In the genomic region with DNA sequence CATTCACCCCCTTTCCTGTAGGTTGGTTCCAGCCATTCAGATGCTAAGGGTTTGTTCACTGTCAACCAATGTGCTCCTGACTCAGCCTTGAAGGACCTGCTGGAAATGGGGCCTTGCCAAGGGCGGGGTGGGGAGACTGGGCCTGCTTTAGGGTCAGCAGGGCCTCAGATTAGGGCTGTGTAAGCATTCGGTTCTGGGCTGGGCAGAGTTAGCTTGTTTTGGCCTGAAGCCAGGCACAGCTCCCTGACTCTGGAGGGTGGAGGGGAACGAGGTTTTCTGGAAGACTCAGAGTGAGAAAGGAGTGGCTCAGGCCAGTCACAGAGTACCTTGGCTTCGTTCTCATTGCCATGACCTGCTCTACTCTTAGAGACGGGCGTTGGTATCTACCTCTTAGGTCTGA, we compare ENCODE assay signal across 9 mouse cellular contexts. TPM values are rescaled to one million over a fixed set of nuclear protein-coding genes. Genes with fewer than 3 reads are reported as not detected.
DNase-seq lines count a peak whose midpoint lies in the region; ATAC-seq and TF ChIP-seq lines count a peak whose summit lies in the region.
"Had no signal": no experiment of that assay in that cellular context is flagged by ENCODE, and none has a peak within 500 bp of the region (broad histone marks: within the 10 kb centered on the region; RNA-seq: fewer than 3 reads in every experiment).

No protein-coding gene starts in this region.

- H3K27ac ChIP-seq in hindbrain, embryonic 13.5 days, result no peak overlapping the region
- no peak overlapping the region for H3K27ac ChIP-seq in hindbrain, postnatal 0 days
- H3K27ac ChIP-seq: liver, embryonic 15.5 days had no signal

- intact Hi-C loops in heart, postnatal 10 days (cut with DNase I), result no loop called here

- ATAC-seq in hindbrain, embryonic 13.5 days (ENCODE audit: low FRiP score), result peak; percentile 15; the same call in 1 of the 2 replicates
- no peak for ATAC-seq in hindbrain, postnatal 0 days

- WGBS in hindbrain, embryonic 13.5 days, result 63% methylated on average over 6 of the region's 6 CpGs
- 49% methylated on average over 6 of the region's 6 CpGs for WGBS in hindbrain, postnatal 0 days

- H3K4me3 ChIP-seq in hindbrain, embryonic 13.5 days, result no peak overlapping the region
- no peak overlapping the region for H3K4me3 ChIP-seq in hindbrain, postnatal 0 days (ENCODE audit: low read length)
- H3K4me3 ChIP-seq: liver, embryonic 15.5 days had no signal

- H3K9me3 ChIP-seq in hindbrain, embryonic 13.5 days, result no peaks in the 10 kb centered on the region
- H3K9me3 ChIP-seq in hindbrain, postnatal 0 days (ENCODE audit: low read length), result no peaks in the 10 kb centered on the region
- H3K9me3 ChIP-seq: liver, embryonic 15.5 days had no signal

- H3K36me3 ChIP-seq in hindbrain, embryonic 13.5 days, result peaks cover 70% of the 10 kb centered on the region
- H3K36me3 ChIP-seq in hindbrain, postnatal 0 days (ENCODE audit: insufficient read depth, low read length), result peaks cover 39% of the 10 kb centered on the region
- H3K36me3 ChIP-seq: liver, embryonic 15.5 days had no signal

- DNase-seq in hindbrain, postnatal 0 days (ENCODE audit: low spot score), result no peak
- peak; percentile 9 for DNase-seq in adrenal gland, postnatal 14 days
- DNase-seq in heart, postnatal 10 days, result peak; percentile 47 to 48
- peak; percentile 43 for DNase-seq in lung, postnatal 10 days
- no peak for DNase-seq in left cerebral cortex, adult 8-10 months (ENCODE audit: low spot score in 2 of 2)
- no peak for DNase-seq in left cerebral cortex, adult 18-20 months (ENCODE audit: low spot score in 2 of 2)
- no peak for DNase-seq in layer of hippocampus, postnatal 10 days (ENCODE audit: low spot score in 2 of 2)

- H3K9ac ChIP-seq in hindbrain, embryonic 13.5 days, result no peak overlapping the region
- H3K9ac ChIP-seq in hindbrain, postnatal 0 days (replicated peaks; ENCODE audit: low read length), result no peak overlapping the region
- H3K9ac ChIP-seq: liver, embryonic 15.5 days had no signal

- no peak overlapping the region for H3K4me2 ChIP-seq in hindbrain, embryonic 13.5 days
- H3K4me2 ChIP-seq in hindbrain, postnatal 0 days (ENCODE audit: low read depth, low read length), result no peak overlapping the region
- H3K4me2 ChIP-seq: liver, embryonic 15.5 days had no signal

- H3K27me3 ChIP-seq in hindbrain, embryonic 13.5 days, result no peaks in the 10 kb centered on the region
- no peaks in the 10 kb centered on the region for H3K27me3 ChIP-seq in hindbrain, postnatal 0 days (ENCODE audit: insufficient read depth, low read length)
- H3K27me3 ChIP-seq: liver, embryonic 15.5 days had no signal

- no peak for TF ChIP-seq CTCF in hindbrain, postnatal 0 days (IDR thresholded peaks at IDR 0.05; ENCODE audit: low read depth)

- peaks cover 36% of the 10 kb centered on the region for H3K4me1 ChIP-seq in hindbrain, embryonic 13.5 days (replicated peaks)
- H3K4me1 ChIP-seq in hindbrain, postnatal 0 days (ENCODE audit: insufficient read depth, low read length), result peaks cover 6% of the 10 kb centered on the region; the same call in 1 of the 2 replicates
- H3K4me1 ChIP-seq: liver, embryonic 15.5 days had no signal

RNA-seq across cellular contexts. Expression of a gene that starts 35.9 kb away (rescaled TPM):
- polyA plus RNA-seq in hindbrain, embryonic 13.5 days (2015; fragmentation: Nextera tagmentation; extraction: Ambion mirVana), result 45.4 and 51.0 TPM in 2 replicates
- 236 and 269 TPM in 2 replicates for total RNA-seq in hindbrain, postnatal 0 days (2014; rRNA removed)
- polyA plus RNA-seq in hindbrain, postnatal 0 days (2015; fragmentation: Nextera tagmentation; extraction: Ambion mirVana), result 67.1 and 72.2 TPM in 2 replicates
- total RNA-seq in adrenal gland, postnatal 14 days (2021), result 29.5 and 37.0 TPM in 2 replicates
- 1 to 10 TPM; 7.7 to 8.3 TPM for total RNA-seq in heart, postnatal 10 days (2021)
- total RNA-seq in left cerebral cortex, adult 8-10 months (2022), result 100 to 1,000 TPM; 119 to 131 (median 123) TPM
- 100 to 1,000 TPM; 121 to 135 TPM for total RNA-seq in left cerebral cortex, adult 18-20 months (2021)
- 100 to 1,000 TPM; 162 to 166 TPM for total RNA-seq in layer of hippocampus, postnatal 10 days (2021)

Comparison
In these comparisons a context has a peak if more than half of its experiments do, and no peak if none do; other contexts are left out.
1. DNase-seq: peak in adrenal gland, postnatal 14 days (single experiment), heart, postnatal 10 days (2 of 2) and lung, postnatal 10 days (single experiment); none in hindbrain, postnatal 0 days (single experiment), left cerebral cortex, adult 8-10 months (0 of 2), left cerebral cortex, adult 18-20 months (0 of 2) and layer of hippocampus, postnatal 10 days (0 of 2).